Mouse (Mus musculus) bone marrow macrophage, adult 2 months (primary cell): ENCODE measurements around the gene Pomgnt2. TPM values are rescaled to one million over a fixed set of nuclear protein-coding genes. Genes with fewer than 3 reads are reported as not detected.
"Not testable (repeated sequence)": the region's sequence is repeated elsewhere in the genome, so short reads cannot be mapped to it uniquely, and the experiment has no call there.

ENCODE experiments used
- H3K27ac ChIP-seq: 2 replicates; pipeline ENCODE4 v1.5.1; 2012; ENCODE audit warnings: low read depth, low read length; ENCODE audit not compliant: insufficient read depth
- H3K4me1 ChIP-seq: 2 replicates; pipeline ENCODE4 v1.6.1; 2012; ENCODE audit warnings: low read length; ENCODE audit not compliant: control insufficient read depth, insufficient read depth
- H3K4me3 ChIP-seq: 2 replicates; pipeline ENCODE4 v1.5.1; 2012; ENCODE audit warnings: mild to moderate bottlenecking, low read length, moderate library complexity; ENCODE audit not compliant: insufficient read depth
- CTCF ChIP-seq: IDR thresholded peaks from 2 replicates; pipeline ENCODE4 v1.5.1; 2012; ENCODE audit warnings: low read depth, mild to moderate bottlenecking, low read length, moderate library complexity
- POLR2A ChIP-seq: IDR thresholded peaks from 2 replicates; pipeline ENCODE4 v1.6.1; 2012; ENCODE audit warnings: mild to moderate bottlenecking, low read depth, low read length, borderline replicate concordance
- polyA plus RNA-seq: library from polyadenylated mRNA; stranded (reverse); fragments of >200 nt; gene quantifications from 2 replicates; pipeline ENCODE4 v1.2.4, GENCODE M21; 2012; ENCODE audit not compliant: missing spikeins, insufficient read depth, insufficient read length

Pomgnt2 gene
- polyA plus RNA-seq, 1 experiment = 1.8 TPM

DNA sequence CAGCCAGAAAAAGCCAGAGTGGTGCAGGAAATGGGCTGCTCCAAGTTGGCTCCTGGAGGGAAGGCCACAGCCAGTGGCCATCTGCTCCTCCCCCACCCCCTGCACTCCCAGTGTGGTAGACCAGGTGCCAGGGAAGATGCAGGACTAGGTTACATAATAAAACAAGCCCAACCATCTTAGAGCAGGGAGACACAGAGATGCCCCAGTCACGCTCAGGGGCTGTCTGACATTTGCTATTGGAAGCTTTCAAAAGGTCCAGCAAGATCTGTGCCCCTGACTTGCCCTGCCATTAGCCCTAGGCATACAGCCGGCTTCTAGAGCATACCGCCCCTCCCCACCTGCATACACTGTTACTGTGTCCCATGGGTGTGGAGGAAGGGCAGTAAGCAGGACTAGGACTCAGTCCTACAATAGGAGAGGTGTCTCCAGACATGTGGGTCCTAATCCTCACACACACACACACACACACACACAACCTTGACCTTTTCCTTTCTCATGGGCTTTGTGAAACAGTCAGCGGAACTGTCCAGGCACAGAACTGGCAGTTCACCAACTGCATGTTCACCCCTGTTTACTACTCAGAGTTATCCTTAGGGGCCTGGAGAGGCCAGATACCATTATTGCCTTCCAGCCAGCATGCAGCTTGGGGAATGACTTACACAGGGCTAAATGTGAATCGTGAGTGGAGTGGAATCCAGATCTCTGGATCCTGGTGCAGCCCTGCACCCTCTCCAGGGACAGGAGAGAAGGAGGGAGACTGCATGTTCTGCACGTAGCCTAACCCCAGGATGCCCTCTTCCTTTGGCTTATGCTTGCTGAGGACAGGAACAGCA lies 30.4 kb upstream of the Pomgnt2 start:
- Histone ChIP-seq H3K27ac (no peak overlapping the region), H3K4me3 (no peak overlapping the region)

DNA sequence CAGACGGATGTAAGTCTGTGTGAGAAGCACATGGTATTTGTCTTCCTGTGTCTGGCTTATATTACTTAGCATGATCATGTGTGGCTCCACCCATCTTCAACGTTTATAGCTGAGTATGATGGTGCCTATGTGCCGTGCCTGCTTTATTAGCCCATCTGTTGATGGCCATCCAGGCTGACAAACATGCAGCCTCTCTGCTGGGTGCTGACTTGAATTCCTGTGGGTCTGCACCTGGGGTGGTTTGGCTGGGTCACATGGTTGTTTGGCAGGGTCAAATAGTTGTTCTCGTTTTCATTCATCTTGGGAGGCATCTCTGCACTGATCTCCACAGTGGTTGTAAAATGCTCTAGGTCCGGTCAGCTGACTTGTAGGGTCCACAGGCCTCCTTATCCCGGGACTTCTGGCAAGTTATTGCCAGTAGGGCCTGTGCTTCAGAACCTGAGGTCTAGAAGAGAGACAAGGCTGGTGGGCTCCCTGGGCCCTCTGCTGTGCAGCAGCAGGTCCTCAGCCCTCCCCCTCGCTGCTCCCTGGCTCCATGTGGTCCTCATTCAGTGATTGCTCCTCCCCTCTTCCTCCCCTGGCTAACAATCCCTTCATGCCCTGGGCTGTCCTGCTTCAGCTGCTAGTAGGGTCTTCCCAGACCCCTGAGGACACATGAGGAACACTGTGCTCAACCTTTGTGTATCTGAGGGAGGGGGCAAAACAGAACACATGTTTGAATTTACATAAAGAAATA lies 29.1 kb upstream of the Pomgnt2 start:
- Histone ChIP-seq H3K4me1 (no peaks in the 10 kb centered on the region), H3K4me3 (no peak overlapping the region), H3K27ac (no peak overlapping the region)
- TF ChIP-seq POLR2A (no peak), CTCF (no peak)

More for the DNA sequence above, 30.4 kb upstream of the Pomgnt2 start:
- H3K4me1 ChIP-seq = no peaks in the 10 kb centered on the region
- no peak for TF ChIP-seq CTCF
- TF ChIP-seq POLR2A = no peak

DNA sequence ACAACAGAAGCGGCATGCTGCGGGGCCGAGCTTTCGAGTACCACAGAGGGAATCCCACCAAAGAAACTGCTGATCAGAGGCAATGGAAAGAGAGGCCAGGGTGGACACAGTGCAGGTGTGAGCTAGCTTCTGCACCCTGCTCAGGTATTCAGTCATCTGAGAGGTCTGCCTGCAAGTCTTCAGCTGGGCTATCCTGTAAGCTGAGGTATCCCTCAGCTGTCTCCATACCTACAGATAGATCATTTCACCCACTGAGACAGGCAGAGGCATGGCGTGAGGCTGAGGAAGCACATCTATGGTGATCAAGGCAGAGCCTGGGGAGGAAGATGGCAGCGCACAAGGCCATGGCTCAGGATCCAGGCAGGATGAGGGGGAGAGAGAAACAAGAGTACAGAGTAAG lies 27.5 kb upstream of the Pomgnt2 start:
- Histone ChIP-seq H3K4me1 (no peaks in the 10 kb centered on the region), H3K27ac (no peak overlapping the region), H3K4me3 (no peak overlapping the region)
- TF ChIP-seq CTCF (no peak), POLR2A (no peak)

DNA sequence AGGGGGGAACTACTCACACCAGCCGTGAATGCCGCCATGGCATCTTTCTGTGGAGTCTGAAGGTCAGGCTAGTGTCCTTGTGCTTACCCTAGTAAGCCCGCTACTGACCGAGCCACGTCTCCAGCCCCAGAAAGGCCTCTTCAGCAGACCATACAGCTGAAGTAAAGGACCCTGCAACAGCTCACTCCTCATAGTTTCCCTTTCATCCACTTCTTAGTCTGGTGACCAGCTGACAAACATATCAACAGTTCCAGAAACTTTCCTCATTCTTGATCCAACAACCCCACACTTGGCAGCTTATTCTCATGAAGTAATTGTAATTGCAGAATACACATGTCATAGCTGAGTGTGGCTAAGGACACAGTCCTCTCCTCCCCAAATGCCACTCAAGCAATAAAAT lies 27.0 kb upstream of the Pomgnt2 start:
- no peaks in the 10 kb centered on the region; the same call in 1 of the 2 replicates for H3K4me1 ChIP-seq
- H3K4me3 ChIP-seq = no peak overlapping the region
- H3K27ac ChIP-seq = no peak overlapping the region
- TF ChIP-seq CTCF (no peak), POLR2A (no peak)

DNA sequence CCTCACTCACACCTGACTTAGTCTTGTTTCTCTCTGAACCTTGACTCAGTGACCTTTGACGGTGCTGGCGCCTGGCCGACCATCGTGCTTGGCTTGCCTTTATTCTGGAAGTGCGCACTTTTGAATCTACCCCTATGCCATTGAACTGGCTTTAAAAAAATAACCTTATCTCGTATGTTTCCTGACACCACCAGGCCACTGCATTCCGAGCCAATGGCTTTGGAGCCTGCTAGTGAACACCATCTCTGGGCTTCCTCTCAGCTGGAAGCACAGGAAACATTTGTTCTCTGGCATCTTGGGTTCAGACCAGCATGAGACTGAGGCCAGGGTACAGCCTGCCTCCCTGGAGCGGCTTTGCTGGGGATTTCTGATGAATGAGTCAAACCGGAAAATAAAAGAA lies 25.9 kb upstream of the Pomgnt2 start:
- H3K4me3 ChIP-seq = no peak overlapping the region
- no peak for TF ChIP-seq CTCF
- TF ChIP-seq POLR2A = no peak
- no peak overlapping the region for H3K27ac ChIP-seq
- no peaks in the 10 kb centered on the region; the same call in 1 of the 2 replicates for H3K4me1 ChIP-seq

GRCm38 (mm10) chr9:122021581-122021980 lies 24.7 kb upstream of the Pomgnt2 start:
- no peak overlapping the region for H3K4me3 ChIP-seq
- TF ChIP-seq CTCF = no peak
- TF ChIP-seq POLR2A = no peak
- no peaks in the 10 kb centered on the region; the same call in 1 of the 2 replicates for H3K4me1 ChIP-seq
- no peak overlapping the region for H3K27ac ChIP-seq

DNA sequence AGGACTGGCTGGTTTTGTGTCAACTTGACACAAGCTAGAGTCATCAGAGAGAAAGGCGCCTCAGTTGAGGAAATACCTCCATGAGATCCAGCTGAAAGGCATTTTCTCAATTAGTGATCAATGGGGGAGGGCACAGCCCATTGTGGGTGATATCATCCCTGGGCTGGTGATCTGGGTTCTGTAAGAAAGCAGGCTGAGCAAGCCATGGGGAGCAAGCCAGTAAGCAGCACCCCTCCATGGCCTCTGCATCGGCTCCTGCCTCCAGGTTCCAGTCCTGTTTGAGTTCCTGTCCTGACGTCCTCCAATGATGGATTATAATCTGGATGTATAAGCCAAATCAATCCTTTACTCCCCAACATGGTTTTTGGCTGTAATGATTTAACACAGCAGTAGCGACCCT lies 24.3 kb upstream of the Pomgnt2 start:
- H3K27ac ChIP-seq, H3K4me3 ChIP-seq, H3K4me1 ChIP-seq: not testable (repeated sequence)

DNA sequence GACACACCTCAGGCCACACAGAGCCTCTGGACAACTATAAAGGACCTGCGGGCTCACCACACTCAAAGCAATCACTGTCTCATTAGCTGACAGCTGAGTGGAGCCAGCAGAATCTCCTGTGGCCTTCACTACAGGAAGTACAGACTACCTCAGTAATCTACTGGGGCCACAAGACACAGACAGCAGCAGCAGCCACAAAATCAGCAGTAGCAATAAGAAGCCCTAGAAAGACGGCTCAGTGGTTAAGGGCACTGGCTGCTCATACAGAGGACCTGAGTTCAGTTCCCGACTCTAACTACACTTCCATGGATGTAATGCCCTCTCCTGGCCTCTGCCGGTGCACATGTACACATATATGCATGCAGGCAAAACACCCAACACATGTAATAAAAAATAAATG lies 23.4 kb upstream of the Pomgnt2 start:
- Histone ChIP-seq H3K4me3 (no peak overlapping the region), H3K4me1 (no peaks in the 10 kb centered on the region; the same call in 1 of the 2 replicates), H3K27ac (no peak overlapping the region)
- no peak for TF ChIP-seq CTCF
- no peak for TF ChIP-seq POLR2A

DNA sequence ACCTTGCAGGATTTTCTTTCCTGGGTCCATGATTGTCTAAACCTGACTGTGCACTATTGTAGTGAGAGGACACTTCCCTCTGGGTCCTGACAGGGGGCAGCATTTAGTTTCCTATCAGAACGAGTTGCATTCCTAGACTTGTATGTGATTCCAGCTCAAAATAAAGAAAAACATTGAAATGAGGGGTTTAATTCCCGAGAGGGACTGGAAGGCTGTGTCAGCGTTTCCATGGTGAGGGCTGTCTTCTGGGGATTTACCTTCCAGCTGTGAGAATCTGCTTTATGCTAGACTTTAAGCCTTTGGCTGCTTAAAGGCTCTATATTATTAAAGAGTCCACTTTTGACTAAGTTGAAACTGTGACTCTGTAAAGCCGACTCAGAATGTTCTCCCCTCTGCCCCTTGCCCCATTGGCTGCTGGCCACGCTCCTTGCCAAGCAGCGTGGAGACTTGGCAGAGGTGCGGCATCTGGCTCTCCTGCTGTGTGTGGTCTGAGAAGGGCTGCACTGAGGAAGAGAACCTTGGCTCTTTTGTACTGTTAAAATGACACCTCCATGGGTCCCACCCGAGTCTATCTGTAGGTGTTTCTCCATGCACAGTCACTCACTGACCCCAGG lies 22.0 kb upstream of the Pomgnt2 start:
- Histone ChIP-seq H3K4me3 (no peak overlapping the region), H3K27ac (no peak overlapping the region), H3K4me1 (no peaks in the 10 kb centered on the region; the same call in 1 of the 2 replicates)

GRCm38 (mm10) chr9:122018079-122018478 lies 21.2 kb upstream of the Pomgnt2 start:
- TF ChIP-seq CTCF (no peak), POLR2A (no peak)
- Histone ChIP-seq H3K4me3 (no peak overlapping the region), H3K27ac (no peak overlapping the region), H3K4me1 (no peaks in the 10 kb centered on the region; the same call in 1 of the 2 replicates)

More for the DNA sequence above, 22.0 kb upstream of the Pomgnt2 start:
- no peak for TF ChIP-seq CTCF
- no peak for TF ChIP-seq POLR2A
